In genomic region chr1:75450314-75451005, GRCm38 (mm10) we compare ENCODE assay signal across 8 mouse cellular contexts. TPM values are rescaled to one million over a fixed set of nuclear protein-coding genes. Genes with fewer than 3 reads are reported as not detected.
A peak's percentile ranks its signal among the peaks of the same experiment; 100 is the strongest.
DNase-seq lines count a peak whose midpoint lies in the region; ATAC-seq and TF ChIP-seq lines count a peak whose summit lies in the region.

Asic4 (plus strand) TSS chr1:75450436.

- peak; percentile 16; the same call in 1 of the 2 replicates for ATAC-seq in forebrain, embryonic 14.5 days
- ATAC-seq in liver, embryonic 11.5 days (replicated peaks; ENCODE audit: low FRiP score) = peak; percentile 60
- ATAC-seq in stomach, embryonic 14.5 days (ENCODE audit: insufficient number of reproducible peaks, insufficient read depth, low FRiP score, low read depth) = no peak

- H3K4me3 ChIP-seq in heart, adult 2 months = no peak within 1 kb of the TSS
- H3K4me3 ChIP-seq in E14TG2a.4 (replicated peaks; ENCODE audit: low read length) = peak within 1 kb of the TSS; percentile 61
- peak within 1 kb of the TSS; percentile 26 for H3K4me3 ChIP-seq in forebrain, embryonic 14.5 days (ENCODE audit: low read depth, low read length)
- peak within 1 kb of the TSS; percentile 49 for H3K4me3 ChIP-seq in liver, embryonic 11.5 days (ENCODE audit: low read depth, low read length)
- H3K4me3 ChIP-seq in stomach, embryonic 14.5 days (ENCODE audit: low read depth, low read length) = peak within 1 kb of the TSS; percentile 21; the same call in 1 of the 2 replicates

- 2% methylated on average over 35 of the region's 35 CpGs for WGBS in heart, adult 2 months
- 2% methylated on average over 35 of the region's 35 CpGs for WGBS in forebrain, embryonic 14.5 days
- WGBS in liver, embryonic 11.5 days = 4% methylated on average over 35 of the region's 35 CpGs
- 3% methylated on average over 32 of the region's 35 CpGs for WGBS in stomach, embryonic 14.5 days

- no peak for TF ChIP-seq POLR2A in heart, adult 2 months (IDR thresholded peaks at IDR 0.05; ENCODE audit: insufficient read depth, low read depth, low read length)

- H3K27me3 ChIP-seq in heart, adult 2 months (ENCODE audit: control insufficient read depth, insufficient read depth, low read length) = peaks cover 21% of the 10 kb centered on the region
- H3K27me3 ChIP-seq in E14TG2a.4 (ENCODE audit: insufficient read depth, low read length) = peaks cover 93% of the 10 kb centered on the region
- peaks cover 46% of the 10 kb centered on the region for H3K27me3 ChIP-seq in forebrain, embryonic 14.5 days (replicated peaks; ENCODE audit: control insufficient read depth, insufficient read depth, low read length)
- H3K27me3 ChIP-seq in liver, embryonic 11.5 days (replicated peaks; ENCODE audit: control insufficient read depth, insufficient read depth, low read length) = peaks cover 84% of the 10 kb centered on the region
- H3K27me3 ChIP-seq in stomach, embryonic 14.5 days (ENCODE audit: control insufficient read depth, insufficient read depth, low read length) = peaks cover 33% of the 10 kb centered on the region

- TF ChIP-seq CTCF in heart, adult 2 months (IDR thresholded peaks at IDR 0.05) = no peak
- no peak for TF ChIP-seq CTCF in E14TG2a.4 (conservative IDR thresholded peaks at IDR 0.05; ENCODE audit: low read length)

- no peaks in the 10 kb centered on the region for H3K36me3 ChIP-seq in heart, adult 2 months (ENCODE audit: control insufficient read depth, insufficient read depth, low read length)
- no peaks in the 10 kb centered on the region for H3K36me3 ChIP-seq in E14TG2a.4 (ENCODE audit: insufficient read depth, low read length)
- H3K36me3 ChIP-seq in forebrain, embryonic 14.5 days (ENCODE audit: control insufficient read depth, insufficient read depth, low read length) = no peaks in the 10 kb centered on the region
- no peaks in the 10 kb centered on the region for H3K36me3 ChIP-seq in liver, embryonic 11.5 days (ENCODE audit: control insufficient read depth, insufficient read depth, low read length)
- H3K36me3 ChIP-seq in stomach, embryonic 14.5 days (ENCODE audit: control insufficient read depth, insufficient read depth, low read length) = no peaks in the 10 kb centered on the region

- intact Hi-C loops in heart, adult 2 months (cut with DNase I) = no loop called here

- TF ChIP-seq EP300 in heart, adult 2 months (IDR thresholded peaks at IDR 0.05; ENCODE audit: insufficient read depth, low read depth, low read length) = no peak

- peak; percentile 88 for DNase-seq in heart, adult 11 months
- DNase-seq in heart, adult 2 months = no peak
- peak; percentile 66 for DNase-seq in forebrain, embryonic 14.5 days (ENCODE audit: low spot score)
- peak; percentile 55 for DNase-seq in liver, embryonic 11.5 days (ENCODE audit: low spot score)
- no peak for DNase-seq in right cerebral cortex, postnatal 36 days (ENCODE audit: low spot score in 2 of 2)
- no peak for DNase-seq in cerebellum, postnatal 36 days

- H3K27ac ChIP-seq in heart, adult 2 months = no peak within 1 kb of the TSS
- no peak within 1 kb of the TSS for H3K27ac ChIP-seq in forebrain, embryonic 14.5 days (ENCODE audit: low read depth, low read length)
- H3K27ac ChIP-seq in liver, embryonic 11.5 days (ENCODE audit: low read depth, low read length) = no peak within 1 kb of the TSS; the same call in 1 of the 2 replicates
- no peak within 1 kb of the TSS for H3K27ac ChIP-seq in stomach, embryonic 14.5 days (ENCODE audit: low read length)

- H3K4me2 ChIP-seq in forebrain, embryonic 14.5 days (ENCODE audit: low read length) = peak within 1 kb of the TSS; percentile 57
- peak within 1 kb of the TSS; percentile 73 for H3K4me2 ChIP-seq in liver, embryonic 11.5 days
- H3K4me2 ChIP-seq in stomach, embryonic 14.5 days (replicated peaks; ENCODE audit: low read depth, low read length) = peak within 1 kb of the TSS; percentile 46

- no peaks in the 10 kb centered on the region for H3K79me2 ChIP-seq in heart, adult 2 months (replicated peaks; ENCODE audit: control insufficient read depth, insufficient read depth, low read length)

- H3K4me1 ChIP-seq in heart, adult 2 months (ENCODE audit: control insufficient read depth, insufficient read depth, low read length) = no peaks in the 10 kb centered on the region
- peaks cover 65% of the 10 kb centered on the region for H3K4me1 ChIP-seq in E14TG2a.4 (replicated peaks; ENCODE audit: low read depth, low read length)
- H3K4me1 ChIP-seq in forebrain, embryonic 14.5 days (ENCODE audit: control insufficient read depth, insufficient read depth, low read length) = peaks cover 41% of the 10 kb centered on the region
- H3K4me1 ChIP-seq in liver, embryonic 11.5 days (replicated peaks; ENCODE audit: control insufficient read depth, insufficient read depth, low read length) = peaks cover 58% of the 10 kb centered on the region
- H3K4me1 ChIP-seq in stomach, embryonic 14.5 days (ENCODE audit: control insufficient read depth, insufficient read depth, low read length) = peaks cover 43% of the 10 kb centered on the region

- no peak within 1 kb of the TSS for H3K9ac ChIP-seq in heart, adult 2 months (ENCODE audit: low read depth, low read length)
- peak within 1 kb of the TSS; percentile 59 for H3K9ac ChIP-seq in forebrain, embryonic 14.5 days (ENCODE audit: low read length)
- H3K9ac ChIP-seq in liver, embryonic 11.5 days (ENCODE audit: low read depth, low read length) = peak within 1 kb of the TSS; percentile 50
- 0 out of 2 replicates have a peak within 1 kb of the TSS, but pooled peaks have one; percentile 6 for H3K9ac ChIP-seq in stomach, embryonic 14.5 days (replicated peaks; ENCODE audit: low read depth, low read length)

- H3K9me3 ChIP-seq in E14TG2a.4 (ENCODE audit: low read length) = peaks cover 7% of the 10 kb centered on the region; the same call in 1 of the 2 replicates
- H3K9me3 ChIP-seq in forebrain, embryonic 14.5 days (replicated peaks; ENCODE audit: control insufficient read depth, low read length) = no peaks in the 10 kb centered on the region
- H3K9me3 ChIP-seq in liver, embryonic 11.5 days (ENCODE audit: control insufficient read depth, low read length) = no peaks in the 10 kb centered on the region
- H3K9me3 ChIP-seq in stomach, embryonic 14.5 days (ENCODE audit: control insufficient read depth, low read depth, low read length) = no peaks in the 10 kb centered on the region

RNA-seq across cellular contexts. Expression of gene Asic4, which starts in this region (rescaled TPM):
- total RNA-seq in heart, adult 2 months (2021) = not detected
- polyA plus RNA-seq in heart, adult 2 months (2012; rRNA removed) = not detected in 2 replicates
- polyA plus RNA-seq in forebrain, embryonic 14.5 days (2014; fragmentation: Nextera tagmentation; extraction: Ambion mirVana) = 0.76 and 0.84 TPM in 2 replicates
- polyA plus RNA-seq in liver, embryonic 11.5 days (2014; fragmentation: Nextera tagmentation; extraction: Ambion mirVana) = 0.56 and 0.65 TPM in 2 replicates
- polyA plus RNA-seq in stomach, embryonic 14.5 days (2014; fragmentation: Nextera tagmentation; extraction: Ambion mirVana) = 0.16 and 0.25 TPM in 2 replicates

Comparison
In these comparisons a context has a peak if more than half of its experiments do, and no peak if none do; other contexts are left out.
1. Peak in DNase-seq, ATAC-seq, H3K4me3 ChIP-seq, H3K9ac ChIP-seq and H3K4me2 ChIP-seq in forebrain, embryonic 14.5 days; RNA of the gene not detected or under 1 TPM.
2. Peak in DNase-seq, ATAC-seq, H3K4me3 ChIP-seq, H3K9ac ChIP-seq and H3K4me2 ChIP-seq in liver, embryonic 11.5 days; RNA of the gene not detected or under 1 TPM.